Mouse (Mus musculus) B cell, adult 2 months (primary cell): ENCODE measurements at regions not wholly inside any gene's neighbourhood (a gene's known extent, or its start where the extent isn't known, plus 50 kb on each side); places are given as distances from the start of the nearest gene placed in this dataset.

ENCODE experiments used
- DNase-seq, 2 experiments: peaks; one replicate each; pipeline ENCODE4 v3.0.0; 2022

- no peak for DNase-seq
Measured at GRCm38 (mm10) chr8:103272305-103273079, 487.1 kb upstream of the Cdh11 start.

DNA sequence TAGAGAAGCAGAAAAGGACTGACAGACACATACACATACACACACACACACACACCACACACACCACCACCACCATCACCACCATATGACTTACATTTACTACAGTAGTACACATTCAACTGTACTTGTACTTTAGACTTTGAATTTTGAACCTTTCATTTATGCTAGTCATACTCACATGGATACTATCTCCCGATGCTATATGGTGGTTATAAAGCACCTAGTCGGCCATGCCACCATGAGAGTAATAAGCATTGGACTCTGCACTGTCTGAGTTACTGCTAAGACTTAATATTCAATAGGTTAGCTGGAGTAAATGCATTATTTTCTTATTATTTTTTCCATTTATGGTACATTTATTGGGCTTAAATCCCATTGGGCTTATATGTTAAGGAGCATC, 488.0 kb upstream of the Cdh11 start:
- DNase-seq: no peak

GRCm38 (mm10) chr8:103281801-103282200, 496.4 kb upstream of the Cdh11 start:
- DNase-seq: no peak

DNA sequence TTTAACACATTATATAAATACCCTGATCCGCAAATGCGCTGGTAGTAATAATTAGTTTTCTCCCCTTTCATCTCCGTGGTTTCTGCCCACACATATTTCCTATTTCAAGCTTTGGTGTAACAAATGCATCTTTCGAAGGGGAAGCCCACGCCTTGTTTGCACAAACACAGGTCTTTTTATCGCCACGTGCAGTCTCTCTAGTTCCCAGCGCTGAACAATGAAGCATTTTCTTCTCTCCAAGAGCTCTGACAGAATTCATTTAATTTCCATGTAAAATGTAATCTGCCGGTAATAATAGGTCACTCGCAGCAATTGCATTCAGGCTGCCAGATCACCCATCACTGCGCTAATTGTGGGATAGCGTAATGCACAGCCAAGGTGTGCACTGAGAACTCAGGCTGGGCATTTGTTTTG, 503.1 kb upstream of the Cdh11 start:
- no peak for DNase-seq

DNA sequence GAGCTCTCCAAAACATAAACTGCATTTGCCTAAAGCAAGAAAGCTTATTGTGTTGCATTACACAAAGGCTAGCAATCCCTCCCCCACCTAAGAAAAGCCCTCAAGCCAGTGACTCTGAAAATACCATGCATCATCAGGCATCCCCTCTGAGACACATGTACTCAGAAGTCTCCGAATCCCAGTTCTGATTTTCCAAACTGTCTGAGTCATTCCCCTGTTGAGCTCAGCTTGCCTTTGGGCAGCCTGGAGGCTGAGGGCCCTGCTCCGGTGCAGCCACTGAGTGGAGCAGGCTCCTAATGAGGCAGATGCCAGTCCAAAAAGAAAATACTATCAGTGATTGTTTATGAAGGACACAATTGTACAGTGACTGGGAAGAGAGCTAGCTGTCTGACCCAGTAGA, 507.5 kb upstream of the Cdh11 start:
- DNase-seq: no peak

DNA sequence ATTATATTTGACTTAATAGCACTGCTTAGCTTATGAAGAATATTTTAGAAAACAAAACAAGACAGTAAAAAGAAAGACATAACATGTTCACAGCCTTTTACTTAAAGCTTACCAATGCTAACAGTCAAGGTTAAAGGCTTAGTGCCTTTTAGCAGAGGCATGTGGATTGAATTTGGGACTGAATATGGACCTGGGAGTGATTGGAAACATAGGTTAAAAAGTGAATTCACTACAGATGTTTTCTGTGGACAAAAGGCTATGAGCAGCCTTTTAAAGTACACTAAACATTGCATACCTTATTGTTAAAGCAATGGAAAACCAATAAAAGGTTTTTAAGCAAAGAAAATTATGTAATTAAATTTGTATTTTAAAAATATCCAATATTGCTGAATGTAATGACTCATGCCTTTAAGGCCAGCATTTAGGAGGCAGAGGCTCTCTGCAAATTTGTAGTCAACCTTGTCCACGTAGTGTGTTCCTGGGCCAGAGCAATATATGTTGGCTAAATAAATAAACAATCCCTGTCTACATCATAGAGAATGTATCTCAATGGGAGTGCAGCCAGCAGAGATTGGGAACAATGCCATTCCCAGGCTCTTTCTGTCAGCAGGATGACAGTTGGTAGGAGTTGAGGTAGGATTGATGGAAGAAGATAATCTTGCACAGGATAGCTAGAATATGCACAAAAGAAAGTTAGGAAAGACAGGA, 521.2 kb upstream of the Cdh11 start:
- DNase-seq: no peak

DNA sequence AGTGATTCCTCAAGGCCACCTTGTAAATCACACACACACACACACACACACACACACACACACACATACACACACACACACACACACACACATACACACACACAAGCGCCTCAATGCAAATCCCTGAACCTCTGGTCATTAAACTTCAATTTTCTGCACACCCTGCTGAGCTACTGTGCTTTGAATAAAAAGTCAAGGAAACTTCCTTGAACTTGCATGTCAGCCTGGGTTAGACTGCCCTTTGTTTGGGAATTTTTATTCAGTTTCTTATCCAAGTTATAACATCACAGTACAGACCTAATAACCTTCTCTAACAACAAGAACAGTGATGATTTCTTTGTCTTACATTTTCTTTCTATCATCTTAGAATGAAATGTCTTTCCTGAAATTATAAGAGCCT, 528.1 kb upstream of the Cdh11 start:
- no peak for DNase-seq

- DNase-seq: no peak
Measured at GRCm38 (mm10) chr8:103314279-103315022, 529.0 kb upstream of the Cdh11 start.

DNA sequence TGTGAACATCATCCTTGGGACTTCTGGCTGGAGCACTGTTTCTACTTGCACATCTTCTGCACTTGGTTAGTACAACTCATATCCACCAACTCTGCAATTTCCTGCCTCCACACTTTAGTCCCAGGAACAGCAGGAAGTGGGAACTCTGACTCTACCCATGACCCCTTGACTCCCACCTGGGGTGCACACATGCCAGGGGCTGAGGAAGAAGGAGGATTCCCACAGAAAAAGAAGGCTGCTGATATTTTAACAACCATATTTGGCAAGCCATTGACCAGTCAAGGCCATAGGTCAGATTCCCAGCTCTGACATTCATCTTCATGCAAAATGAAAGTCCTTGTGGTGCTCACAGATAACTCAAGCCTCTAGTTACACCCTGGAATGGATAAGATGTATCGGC, 530.3 kb upstream of the Cdh11 start:
- DNase-seq: no peak

DNA sequence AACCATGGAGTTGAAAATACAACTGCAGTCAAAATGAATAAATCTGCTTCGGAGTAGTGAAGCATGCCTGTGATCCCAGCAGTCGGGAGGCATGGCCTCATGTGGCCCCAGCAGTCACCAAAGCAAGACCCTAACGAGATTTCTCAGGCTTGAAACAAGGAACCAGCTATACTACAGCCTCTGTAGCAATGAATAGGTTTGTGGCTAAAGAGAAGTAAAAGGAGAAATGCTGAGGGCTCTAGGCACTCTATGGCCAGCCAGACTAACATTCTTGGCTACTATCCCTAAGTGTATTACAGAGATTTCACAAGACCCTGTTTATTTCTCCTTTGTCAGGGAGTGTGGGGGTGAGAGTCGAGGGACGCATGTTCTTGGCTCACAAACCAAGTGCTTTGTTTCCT, 531.2 kb upstream of the Cdh11 start:
- DNase-seq: no peak

- no peak for DNase-seq
Measured at GRCm38 (mm10) chr8:103317149-103317725, 531.8 kb upstream of the Cdh11 start.

GRCm38 (mm10) chr8:103324016-103324665, 538.7 kb upstream of the Cdh11 start:
- no peak for DNase-seq

DNA sequence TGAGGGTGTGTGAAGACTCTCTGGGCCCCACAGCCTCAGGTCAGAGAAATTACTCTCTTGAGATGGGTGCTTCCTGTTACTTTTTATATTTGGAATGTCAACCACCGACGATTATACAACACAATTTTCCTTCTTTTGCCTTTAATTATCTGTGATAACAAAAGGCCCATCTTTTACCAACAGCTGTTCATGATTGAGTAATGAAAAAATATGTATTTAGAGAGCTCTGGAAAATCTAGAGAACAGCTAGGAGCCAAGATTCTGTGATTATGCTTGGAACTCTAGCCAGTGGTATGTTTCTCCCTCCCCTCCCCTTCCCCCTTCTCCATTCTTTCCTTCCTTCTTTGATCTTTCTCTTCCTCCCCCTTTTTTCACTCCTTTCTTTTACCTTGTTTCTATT, 546.0 kb upstream of the Cdh11 start:
- DNase-seq: no peak

DNA sequence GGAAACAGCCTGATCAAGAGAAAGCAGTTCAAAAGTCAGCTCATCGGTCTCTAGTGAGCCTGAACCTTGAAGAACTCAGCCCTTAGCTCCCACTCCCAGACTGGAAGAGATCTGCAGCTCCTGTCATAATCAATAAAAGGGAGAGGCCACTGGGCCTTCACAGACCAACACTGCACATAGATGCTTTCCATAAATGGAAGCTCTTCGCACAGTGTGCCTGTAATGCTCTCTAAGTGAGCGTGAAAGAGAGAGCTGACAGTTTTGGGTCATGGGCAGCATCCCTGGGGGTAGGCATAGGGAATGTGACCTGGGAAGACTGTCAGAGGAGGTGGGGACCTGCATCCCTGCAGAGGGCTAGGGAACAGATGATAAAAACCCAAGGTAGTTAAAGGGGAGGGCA, 551.9 kb upstream of the Cdh11 start:
- DNase-seq: no peak

DNA sequence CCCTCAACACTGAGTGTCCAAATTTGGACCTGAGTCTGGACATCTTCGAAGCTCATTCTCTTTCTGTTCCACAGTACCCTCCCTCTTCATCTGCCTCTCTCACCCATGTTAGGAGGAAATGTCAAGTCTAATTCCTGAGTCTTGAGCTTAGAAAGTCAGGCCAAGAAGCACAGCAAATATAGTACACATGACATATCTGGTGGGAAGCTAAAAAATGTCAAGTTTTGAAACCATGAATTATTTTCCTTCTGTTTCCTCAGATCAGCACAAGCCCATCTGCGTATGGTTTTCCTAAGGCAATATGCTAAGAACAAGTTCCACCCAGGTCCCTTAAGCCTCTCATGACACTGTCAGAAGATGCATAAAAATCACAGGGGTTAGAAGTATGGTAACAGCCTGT, 553.6 kb upstream of the Cdh11 start:
- DNase-seq: no peak

DNA sequence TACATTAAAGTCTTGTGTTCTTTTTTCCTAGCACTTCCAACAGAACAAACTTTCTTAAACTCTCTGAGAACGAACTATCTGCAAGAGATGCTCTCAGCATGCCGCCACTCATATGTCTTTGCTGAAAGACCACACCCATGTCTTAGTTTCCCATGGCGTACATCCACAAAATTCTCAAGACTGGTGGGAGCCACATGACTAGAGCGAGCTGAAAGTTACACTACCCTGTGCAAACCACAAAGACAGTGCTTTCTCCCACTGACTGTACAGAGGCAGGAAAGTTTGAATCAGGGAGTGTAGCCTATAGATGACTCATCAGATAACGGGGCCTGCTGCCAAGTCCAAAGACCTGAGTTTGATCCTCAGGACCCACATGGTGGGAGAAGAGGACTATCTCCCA, 554.5 kb upstream of the Cdh11 start:
- DNase-seq: no peak

DNA sequence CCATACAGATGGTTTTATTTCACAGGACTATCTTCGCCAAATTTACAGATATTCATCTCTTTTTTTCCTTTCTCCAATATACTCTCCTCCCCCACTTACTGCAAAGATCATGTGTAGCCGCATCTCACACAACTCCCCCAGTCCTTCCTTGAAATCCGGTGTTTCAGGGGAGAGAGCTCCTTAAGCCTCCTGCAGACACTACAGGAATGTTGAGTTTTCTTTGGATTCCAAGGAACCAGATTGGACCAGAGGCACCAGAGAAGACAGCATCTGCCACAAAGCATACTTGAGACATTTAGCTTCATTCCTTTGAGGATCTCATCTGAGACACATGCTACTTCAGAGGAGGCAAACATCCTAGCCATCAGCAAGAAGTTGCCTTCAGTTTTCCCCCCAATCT, 558.4 kb upstream of the Cdh11 start:
- DNase-seq: no peak

GRCm38 (mm10) chr8:103344871-103345270, 559.4 kb upstream of the Cdh11 start:
- DNase-seq: no peak

GRCm38 (mm10) chr8:103347158-103347871, 561.9 kb upstream of the Cdh11 start:
- no peak for DNase-seq

DNA sequence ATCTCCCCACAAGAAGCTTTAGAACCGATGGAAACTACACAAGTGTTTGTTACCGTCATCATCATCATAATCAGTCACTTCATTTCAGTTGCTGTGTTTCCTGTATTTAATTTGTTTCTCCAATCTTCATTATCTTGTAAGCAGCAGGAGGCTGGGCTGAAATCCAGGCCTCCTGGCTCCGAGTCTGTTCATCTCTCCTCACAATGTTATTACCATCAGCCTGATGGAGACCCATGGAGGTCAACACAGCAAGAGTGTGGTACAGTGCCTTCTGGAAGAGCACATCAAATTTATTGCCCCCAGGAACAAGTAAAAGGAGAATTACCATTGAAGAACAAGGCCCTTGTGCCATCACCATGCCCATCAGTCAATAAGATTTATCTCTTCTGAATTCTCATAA, 576.3 kb upstream of the Cdh11 start:
- DNase-seq: no peak

- no peak for DNase-seq
Measured at GRCm38 (mm10) chr8:103370394-103370793, 585.0 kb upstream of the Cdh11 start.

GRCm38 (mm10) chr8:103373007-103373406, 587.6 kb upstream of the Cdh11 start:
- no peak for DNase-seq
